ENCODE assay signal across 23 mouse cellular contexts in genomic region chrX:56682156-56682720, GRCm38 (mm10). TPM values are rescaled to one million over a fixed set of nuclear protein-coding genes. Genes with fewer than 3 reads are reported as not detected.
DNase-seq lines count a peak whose midpoint lies in the region; ATAC-seq and TF ChIP-seq lines count a peak whose summit lies in the region.
"Had no signal": no experiment of that assay in that cellular context is flagged by ENCODE, and none has a peak within 500 bp of the region (broad histone marks: within the 10 kb centered on the region; RNA-seq: fewer than 3 reads in every experiment).

No protein-coding gene starts in this region.

- no peaks in the 10 kb centered on the region for H3K36me3 ChIP-seq in forebrain, embryonic 14.5 days (ENCODE audit: control insufficient read depth, insufficient read depth, low read length)
- no peaks in the 10 kb centered on the region for H3K36me3 ChIP-seq in forebrain, embryonic 10.5 days (replicated peaks)
- no peaks in the 10 kb centered on the region for H3K36me3 ChIP-seq in midbrain, embryonic 15.5 days (replicated peaks)
- H3K36me3 ChIP-seq in midbrain, embryonic 16.5 days (ENCODE audit: control insufficient read depth, insufficient read depth, low read length) = no peaks in the 10 kb centered on the region
- no peaks in the 10 kb centered on the region for H3K36me3 ChIP-seq in neural tube, embryonic 14.5 days (ENCODE audit: control insufficient read depth, insufficient read depth, low read length)
- H3K36me3 ChIP-seq: embryonic facial prominence, embryonic 10.5 days; G1E; heart, embryonic 15.5 days; kidney, embryonic 15.5 days had no signal

- no peak for TF ChIP-seq POLR2A in brain, embryonic 14.5 days (IDR thresholded peaks at IDR 0.05; ENCODE audit: borderline replicate concordance, extremely low read depth, insufficient read depth, insufficient read length, poor library complexity, severe bottlenecking)

- no peaks in the 10 kb centered on the region for H3K4me1 ChIP-seq in forebrain, embryonic 14.5 days (ENCODE audit: control insufficient read depth, insufficient read depth, low read length)
- no peaks in the 10 kb centered on the region for H3K4me1 ChIP-seq in forebrain, embryonic 10.5 days
- H3K4me1 ChIP-seq in midbrain, embryonic 15.5 days = no peaks in the 10 kb centered on the region
- H3K4me1 ChIP-seq in midbrain, embryonic 16.5 days (ENCODE audit: control insufficient read depth, insufficient read depth, low read length) = no peaks in the 10 kb centered on the region
- no peaks in the 10 kb centered on the region for H3K4me1 ChIP-seq in neural tube, embryonic 14.5 days (ENCODE audit: control insufficient read depth, insufficient read depth, low read length)
- H3K4me1 ChIP-seq: kidney, embryonic 15.5 days had no signal

- no peaks in the 10 kb centered on the region for H3K9me3 ChIP-seq in forebrain, embryonic 14.5 days (replicated peaks; ENCODE audit: control insufficient read depth, low read length)
- H3K9me3 ChIP-seq in forebrain, embryonic 10.5 days = no peaks in the 10 kb centered on the region
- no peaks in the 10 kb centered on the region for H3K9me3 ChIP-seq in midbrain, embryonic 15.5 days
- H3K9me3 ChIP-seq in midbrain, embryonic 16.5 days (replicated peaks; ENCODE audit: control insufficient read depth, low read length, poor library complexity, severe bottlenecking) = no peaks in the 10 kb centered on the region
- no peaks in the 10 kb centered on the region for H3K9me3 ChIP-seq in neural tube, embryonic 14.5 days (ENCODE audit: control insufficient read depth, low read length)
- H3K9me3 ChIP-seq: embryonic facial prominence, embryonic 10.5 days; G1E; heart, embryonic 15.5 days; kidney, embryonic 15.5 days had no signal

- H3K27ac ChIP-seq in forebrain, embryonic 14.5 days (ENCODE audit: low read depth, low read length) = no peak overlapping the region
- H3K27ac ChIP-seq in forebrain, embryonic 10.5 days = no peak overlapping the region
- no peak overlapping the region for H3K27ac ChIP-seq in midbrain, embryonic 15.5 days
- no peak overlapping the region for H3K27ac ChIP-seq in midbrain, embryonic 16.5 days (ENCODE audit: low read length)
- H3K27ac ChIP-seq in neural tube, embryonic 14.5 days (ENCODE audit: low read depth, low read length) = no peak overlapping the region
- H3K27ac ChIP-seq: embryonic facial prominence, embryonic 10.5 days; gastrocnemius, adult 2 months; heart, embryonic 15.5 days; kidney, embryonic 15.5 days; macrophage had no signal

- WGBS in forebrain, embryonic 14.5 days = 30% methylated on average over 1 of the region's 1 CpGs
- WGBS in forebrain, embryonic 10.5 days = 55% methylated on average over 1 of the region's 1 CpGs
- 59% methylated on average over 1 of the region's 1 CpGs for WGBS in midbrain, embryonic 15.5 days
- 56% methylated on average over 1 of the region's 1 CpGs for WGBS in midbrain, embryonic 16.5 days
- 35% methylated on average over 1 of the region's 1 CpGs for WGBS in neural tube, embryonic 14.5 days

- no peak for TF ChIP-seq CTCF in brain, embryonic 14.5 days (IDR thresholded peaks at IDR 0.05; ENCODE audit: borderline replicate concordance, extremely low read depth, insufficient read depth, insufficient read length)

- H3K4me3 ChIP-seq in forebrain, embryonic 14.5 days (ENCODE audit: low read depth, low read length) = no peak overlapping the region
- no peak overlapping the region for H3K4me3 ChIP-seq in forebrain, embryonic 10.5 days
- no peak overlapping the region for H3K4me3 ChIP-seq in midbrain, embryonic 15.5 days
- H3K4me3 ChIP-seq in midbrain, embryonic 16.5 days (ENCODE audit: low read depth, low read length) = no peak overlapping the region
- H3K4me3 ChIP-seq in neural tube, embryonic 14.5 days (ENCODE audit: low read depth, low read length) = no peak overlapping the region
- H3K4me3 ChIP-seq: embryonic facial prominence, embryonic 10.5 days; gastrocnemius, adult 2 months; heart, embryonic 15.5 days; kidney, embryonic 15.5 days had no signal

- peak; percentile 79 for ATAC-seq in forebrain, embryonic 14.5 days
- ATAC-seq in midbrain, embryonic 15.5 days (replicated peaks) = peak; percentile 14; the same call in 1 of the 2 replicates
- no peak for ATAC-seq in midbrain, embryonic 16.5 days
- ATAC-seq in neural tube, embryonic 14.5 days (ENCODE audit: low read depth) = peak; percentile 69

- DNase-seq in forebrain, embryonic 14.5 days (ENCODE audit: low spot score) = peak; percentile 70
- no peak for DNase-seq in forebrain, embryonic 10.5 days (ENCODE audit: extremely low spot score, low spot score)
- DNase-seq in brain, embryonic 14.5 days (ENCODE audit: low read depth) = peak; percentile 87
- no peak for DNase-seq in lung, postnatal 36 days
- DNase-seq in T-cell, adult 2 months (ENCODE audit: low spot score) = no peak
- DNase-seq: adrenal gland, postnatal 10 days; B cell, adult 2 months; cerebellum, postnatal 10 days; gastrocnemius, adult 2 months; heart, postnatal 36 days; kidney, postnatal 36 days; layer of hippocampus, postnatal 36 days; thymus, adult 18-20 months; thymus, postnatal 36 days had no signal

- H3K27me3 ChIP-seq in forebrain, embryonic 14.5 days (replicated peaks; ENCODE audit: control insufficient read depth, insufficient read depth, low read length) = no peaks in the 10 kb centered on the region
- H3K27me3 ChIP-seq in forebrain, embryonic 10.5 days (ENCODE audit: poor library complexity, severe bottlenecking) = no peaks in the 10 kb centered on the region
- no peaks in the 10 kb centered on the region for H3K27me3 ChIP-seq in midbrain, embryonic 15.5 days (replicated peaks)
- no peaks in the 10 kb centered on the region for H3K27me3 ChIP-seq in midbrain, embryonic 16.5 days (ENCODE audit: control insufficient read depth, insufficient read depth, low read depth, low read length)
- H3K27me3 ChIP-seq in neural tube, embryonic 14.5 days (ENCODE audit: control insufficient read depth, insufficient read depth, low read length) = no peaks in the 10 kb centered on the region
- H3K27me3 ChIP-seq: CH12.LX; heart, embryonic 15.5 days; kidney, embryonic 15.5 days had no signal

- no peak overlapping the region for H3K9ac ChIP-seq in forebrain, embryonic 14.5 days (ENCODE audit: low read length)
- H3K9ac ChIP-seq in midbrain, embryonic 15.5 days = no peak overlapping the region
- no peak overlapping the region for H3K9ac ChIP-seq in midbrain, embryonic 16.5 days (ENCODE audit: low read depth, low read length)
- no peak overlapping the region for H3K9ac ChIP-seq in neural tube, embryonic 14.5 days (replicated peaks; ENCODE audit: low read depth, low read length)
- H3K9ac ChIP-seq: heart, embryonic 15.5 days; kidney, embryonic 15.5 days had no signal

- H3K4me2 ChIP-seq in forebrain, embryonic 14.5 days (ENCODE audit: low read length) = no peak overlapping the region
- H3K4me2 ChIP-seq in midbrain, embryonic 15.5 days = no peak overlapping the region
- H3K4me2 ChIP-seq in midbrain, embryonic 16.5 days (ENCODE audit: low read length) = no peak overlapping the region
- no peak overlapping the region for H3K4me2 ChIP-seq in neural tube, embryonic 14.5 days (ENCODE audit: low read depth, low read length)
- H3K4me2 ChIP-seq: heart, embryonic 15.5 days; kidney, embryonic 15.5 days had no signal

RNA-seq across cellular contexts. Expression of gene Fhl1, which starts 49.3 kb away (rescaled TPM):
- 141 and 157 TPM in 2 replicates for polyA plus RNA-seq in forebrain, embryonic 14.5 days (2014; fragmentation: Nextera tagmentation; extraction: Ambion mirVana)
- polyA plus RNA-seq in forebrain, embryonic 10.5 days (2016; fragmentation: Nextera tagmentation; extraction: Ambion mirVana) = 81.2 and 88.9 TPM in 2 replicates
- polyA plus RNA-seq in midbrain, embryonic 15.5 days (2015; fragmentation: Nextera tagmentation; extraction: Ambion mirVana) = 172 and 177 TPM in 2 replicates
- 190 and 207 TPM in 2 replicates for polyA plus RNA-seq in midbrain, embryonic 16.5 days (2015; fragmentation: Nextera tagmentation; extraction: Ambion mirVana)
- 204 and 237 TPM in 2 replicates for polyA plus RNA-seq in brain, embryonic 14.5 days (2012; rRNA removed)
- polyA plus RNA-seq in neural tube, embryonic 14.5 days (2014; fragmentation: Nextera tagmentation; extraction: Ambion mirVana) = 216 and 247 TPM in 2 replicates
- polyA plus RNA-seq: G1E had no signal

Comparison
In these comparisons a context has a peak if more than half of its experiments do, and no peak if none do; other contexts are left out.
1. DNase-seq: peak in forebrain, embryonic 14.5 days (single experiment) and brain, embryonic 14.5 days (single experiment); none in forebrain, embryonic 10.5 days (single experiment), lung, postnatal 36 days (single experiment) and T-cell, adult 2 months (single experiment).